Mouse (Mus musculus) MEL (cell line): ENCODE data around the gene Mal. TPM values are rescaled to one million over a fixed set of nuclear protein-coding genes. Genes with fewer than 3 reads are reported as not detected.

Source experiments
- DNase-seq: peaks from one replicate; pipeline ENCODE4 v3.0.0; 2011; ENCODE audit warnings: low read depth, low spot score
- H3K27ac ChIP-seq: 2 replicates; pipeline ENCODE4 v1.5.1; 2012; ENCODE audit warnings: low read depth, mild to moderate bottlenecking, control low read depth, low read length, moderate library complexity; ENCODE audit not compliant: control insufficient read depth
- H3K27me3 ChIP-seq, 2 experiments: fragments of 150-350 bp in 1 of 2; sonication (generic) in 1 of 2; 2 replicates each; pipeline ENCODE4 v1.6.1; 2012; ENCODE audit warnings: low read length in 2 of 2, mild to moderate bottlenecking in 2 of 2, improper control_type of control experiment in 1 of 2, moderate library complexity in 1 of 2; ENCODE audit not compliant: insufficient read depth in 2 of 2, control insufficient read depth in 1 of 2
- H3K36me3 ChIP-seq, 2 experiments: 2 replicates each; pipeline ENCODE4 v1.6.1; 2012 to 2014; ENCODE audit warnings: low read length in 2 of 2, improper control_type of control experiment in 1 of 2, inconsistent platforms in 1 of 2, mild to moderate bottlenecking in 1 of 2; ENCODE audit not compliant: insufficient read depth in 2 of 2, control insufficient read depth in 1 of 2
- H3K4me1 ChIP-seq, 2 experiments: fragments of 150-350 bp in 1 of 2; sonication (generic) in 1 of 2; 2 replicates each; pipeline ENCODE4 v1.6.1; 2012; ENCODE audit warnings: low read length in 2 of 2, improper control_type of control experiment in 1 of 2, mild to moderate bottlenecking in 1 of 2; ENCODE audit not compliant: insufficient read depth in 2 of 2, control insufficient read depth in 1 of 2
- H3K4me3 ChIP-seq, 2 experiments: fragments of 150-350 bp in 1 of 2; sonication (generic) in 1 of 2; 2 replicates each; pipeline ENCODE4 v1.5.1; 2012; ENCODE audit warnings: low read depth in 2 of 2, low read length in 2 of 2, mild to moderate bottlenecking in 2 of 2, moderate library complexity in 2 of 2, control low read depth in 1 of 2, improper control_type of control experiment in 1 of 2; ENCODE audit not compliant: control insufficient read depth in 1 of 2, insufficient read depth in 1 of 2
- H3K79me2 ChIP-seq: 2 replicates; pipeline ENCODE4 v1.6.1; 2012; ENCODE audit warnings: mild to moderate bottlenecking, low read length, moderate library complexity; ENCODE audit not compliant: control insufficient read depth, poor library complexity, insufficient read depth
- H3K9ac ChIP-seq: 2 replicates; pipeline ENCODE4 v1.6.1; 2012; ENCODE audit warnings: low read depth, mild to moderate bottlenecking, control low read depth, low read length, moderate library complexity; ENCODE audit not compliant: control insufficient read depth, poor library complexity, severe bottlenecking
- H3K9me3 ChIP-seq: fragments of 150-350 bp; sonication (generic); replicated peaks from 2 replicates; pipeline ENCODE4 v1.6.1; 2012; ENCODE audit warnings: mild to moderate bottlenecking, low read length, improper control_type of control experiment, moderate library complexity; ENCODE audit not compliant: insufficient read depth
- BHLHE40 ChIP-seq: IDR thresholded peaks from 2 replicates; pipeline ENCODE4 v1.6.1; 2012; ENCODE audit warnings: low read depth, mild to moderate bottlenecking, inconsistent platforms, low read length, improper control_type of control experiment, borderline replicate concordance
- EP300 ChIP-seq, 2 experiments: IDR thresholded peaks; 2 replicates each; pipeline ENCODE4 v1.6.1; 2011; ENCODE audit warnings: improper control_type of control experiment in 2 of 2, low read length in 2 of 2, low read depth in 1 of 2, mild to moderate bottlenecking in 1 of 2
- ETS1 ChIP-seq: IDR thresholded peaks from 2 replicates; pipeline ENCODE4 v1.6.1; 2012; ENCODE audit warnings: low read depth, mild to moderate bottlenecking, inconsistent platforms, low read length, improper control_type of control experiment, moderate library complexity
- GATA1 ChIP-seq: IDR thresholded peaks from 2 replicates; pipeline ENCODE4 v1.6.1; 2011; ENCODE audit warnings: low read depth, low read length, improper control_type of control experiment
- KAT2A ChIP-seq: conservative IDR thresholded peaks from 2 replicates; pipeline ENCODE4 v1.6.1; 2012; ENCODE audit warnings: low read depth, low read length, improper control_type of control experiment, inconsistent platforms
- MAFK ChIP-seq: IDR thresholded peaks from 2 replicates; pipeline ENCODE4 v1.6.1; 2011; ENCODE audit warnings: low read depth, mild to moderate bottlenecking, low read length, improper control_type of control experiment, borderline replicate concordance
- MYB ChIP-seq: IDR thresholded peaks from 2 replicates; pipeline ENCODE4 v1.6.1; 2011; ENCODE audit warnings: mild to moderate bottlenecking, low read depth, low read length, improper control_type of control experiment
- NRF1 ChIP-seq: IDR thresholded peaks from 2 replicates; pipeline ENCODE4 v1.6.1; 2014; ENCODE audit warnings: low read depth, mild to moderate bottlenecking, inconsistent platforms, low read length, improper control_type of control experiment, moderate library complexity; ENCODE audit not compliant: poor library complexity, insufficient read depth, severe bottlenecking
- RCOR1 ChIP-seq: IDR thresholded peaks from 2 replicates; pipeline ENCODE4 v1.6.1; 2012; ENCODE audit warnings: low read depth, mild to moderate bottlenecking, inconsistent platforms, low read length, improper control_type of control experiment
- SIN3A ChIP-seq: IDR thresholded peaks from 2 replicates; pipeline ENCODE4 v1.6.1; 2012; ENCODE audit warnings: low read length, improper control_type of control experiment, inconsistent platforms
- TAL1 ChIP-seq: IDR thresholded peaks from 2 replicates; pipeline ENCODE4 v1.6.1; 2012; ENCODE audit warnings: mild to moderate bottlenecking, inconsistent platforms, low read length, moderate library complexity, mixed read lengths
- TCF12 ChIP-seq: IDR thresholded peaks from 2 replicates; pipeline ENCODE4 v1.6.1; 2014; ENCODE audit warnings: low read depth, mild to moderate bottlenecking, inconsistent platforms, low read length, improper control_type of control experiment, moderate library complexity
- ZKSCAN1 ChIP-seq: IDR thresholded peaks from 2 replicates; pipeline ENCODE4 v1.6.1; 2012; ENCODE audit warnings: low read depth, mild to moderate bottlenecking, inconsistent platforms, low read length, improper control_type of control experiment, moderate library complexity
- ZMIZ1 ChIP-seq: IDR thresholded peaks from 2 replicates; pipeline ENCODE4 v1.6.1; 2012; ENCODE audit warnings: low read depth, mild to moderate bottlenecking, inconsistent platforms, low read length, improper control_type of control experiment, moderate library complexity
- ZNF384 ChIP-seq: IDR thresholded peaks from 2 replicates; pipeline ENCODE4 v1.6.1; 2012; ENCODE audit warnings: low read depth, mild to moderate bottlenecking, inconsistent platforms, low read length, improper control_type of control experiment
- polyA plus RNA-seq, 2 experiments: library from polyadenylated mRNA; stranded (reverse) in 1 of 2; unstranded in 1 of 2; fragments of >175 nt in 1 of 2; fragments of >200 nt in 1 of 2; gene quantifications; 2 replicates each; pipeline versions ENCODE4 v1.2.1 to v1.2.4; 2012; ENCODE audit warnings: low replicate concordance in 2 of 2, low read depth in 1 of 2; ENCODE audit not compliant: insufficient read length in 2 of 2, insufficient read depth in 1 of 2, missing spikeins in 1 of 2
- total RNA-seq: library from RNA; depleted of rRNA; stranded (reverse); fragments of 300-350 nt; gene quantifications from 2 replicates; pipeline ENCODE4 v1.2.3, GENCODE M21; 2012

Gene Mal
- total and polyA plus RNA-seq, 3 experiments, result not detected

GRCm38 (mm10) chr2:127619311-127619710, 37.2 kb downstream of the Mal start:
- no peak overlapping the region for H3K9ac ChIP-seq
- TF ChIP-seq GATA1 (no peak), ETS1 (no peak), BHLHE40 (no peak), SIN3A (no peak), TAL1 (no peak), NRF1 (no peak)

GRCm38 (mm10) chr2:127612288-127612687, 44.2 kb downstream of the Mal start:
- Histone ChIP-seq H3K36me3 (no peaks in the 10 kb centered on the region), H3K4me3 (no peak overlapping the region), H3K4me1 (no peaks in the 10 kb centered on the region), H3K9me3 (no peaks in the 10 kb centered on the region), H3K27me3 (no peaks in the 10 kb centered on the region; a peak in 1 of 4 replicates), H3K9ac (no peak overlapping the region), H3K79me2 (no peaks in the 10 kb centered on the region), H3K27ac (no peak overlapping the region)
- TF ChIP-seq KAT2A (no peak), TCF12 (no peak), TAL1 (no peak), MAFK (no peak), MYB (no peak)
- no peak for DNase-seq

More at GRCm38 (mm10) chr2:127619311-127619710, 37.2 kb downstream of the Mal start:
- no peaks in the 10 kb centered on the region; a peak in 2 of 4 replicates for H3K27me3 ChIP-seq
- no peaks in the 10 kb centered on the region for H3K9me3 ChIP-seq
- H3K79me2 ChIP-seq, result no peaks in the 10 kb centered on the region
- no peak overlapping the region for H3K27ac ChIP-seq
- DNase-seq, result no peak
- H3K4me1 ChIP-seq, result no peaks in the 10 kb centered on the region
- H3K4me3 ChIP-seq, result no peak overlapping the region
- no peaks in the 10 kb centered on the region for H3K36me3 ChIP-seq

- Histone ChIP-seq H3K27me3 (no peaks in the 10 kb centered on the region; a peak in 1 of 4 replicates), H3K9me3 (no peaks in the 10 kb centered on the region), H3K4me3 (no peak overlapping the region), H3K79me2 (no peaks in the 10 kb centered on the region), H3K9ac (no peak overlapping the region), H3K4me1 (no peaks in the 10 kb centered on the region), H3K36me3 (no peaks in the 10 kb centered on the region), H3K27ac (no peak overlapping the region)
- TF ChIP-seq EP300 (IDR thresholded peaks at IDR 0.05; ENCODE audit: low read depth in 1 of 2, low read length in 2 of 2) (no peak), RCOR1 (no peak), ETS1 (no peak), ZNF384 (no peak), ZKSCAN1 (no peak), ZMIZ1 (no peak)
- no peak for DNase-seq
These were observed 45.1 kb downstream of the Mal start for GRCm38 (mm10) chr2:127611386-127611785.
